Mouse (Mus musculus) neutrophil, adult 5-6 weeks (primary cell): ENCODE results near the gene Phospho1. TPM values are rescaled to one million over a fixed set of nuclear protein-coding genes. Genes with fewer than 3 reads are reported as not detected.

ENCODE experiments used
- ATAC-seq: fragments of 151-379, 151-347 bp; 2 replicates; pipeline ENCODE4 v1.8.0; 2017; ENCODE audit warnings: mild to moderate bottlenecking, moderate TSS enrichment; ENCODE audit not compliant: insufficient number of reproducible peaks, poor library complexity, low FRiP score, severe bottlenecking; ENCODE audit errors: extremely low read depth
- total RNA-seq: library from RNA; stranded (forward); fragments of 200-1000 nt; gene quantifications from 2 replicates; pipeline ENCODE4 v1.2.3, GENCODE M21; 2017

Phospho1 gene
- total RNA-seq, 1 experiment from 2014 or later, result 23.4 TPM

DNA sequence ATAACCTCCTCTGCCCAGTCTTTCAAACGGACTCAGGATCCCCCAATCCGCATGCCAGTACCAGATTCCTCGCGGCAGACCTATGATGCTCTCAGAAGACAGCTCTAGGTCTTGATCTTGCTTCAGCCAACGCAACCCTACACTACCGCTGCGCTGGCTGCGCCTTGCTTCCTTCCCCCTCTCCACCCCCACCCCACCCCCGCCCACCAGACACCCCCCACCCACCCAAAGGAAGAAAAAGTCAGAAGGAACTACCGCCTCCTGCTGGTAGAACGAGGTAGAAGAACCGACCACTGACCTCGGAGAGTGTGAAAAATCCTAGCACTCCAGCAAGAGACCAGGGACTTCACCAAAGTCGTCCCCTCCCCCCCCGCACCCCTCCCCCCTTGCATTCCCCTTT is 7.3 kb downstream of the Phospho1 start:
- ATAC-seq, result no peak

DNA sequence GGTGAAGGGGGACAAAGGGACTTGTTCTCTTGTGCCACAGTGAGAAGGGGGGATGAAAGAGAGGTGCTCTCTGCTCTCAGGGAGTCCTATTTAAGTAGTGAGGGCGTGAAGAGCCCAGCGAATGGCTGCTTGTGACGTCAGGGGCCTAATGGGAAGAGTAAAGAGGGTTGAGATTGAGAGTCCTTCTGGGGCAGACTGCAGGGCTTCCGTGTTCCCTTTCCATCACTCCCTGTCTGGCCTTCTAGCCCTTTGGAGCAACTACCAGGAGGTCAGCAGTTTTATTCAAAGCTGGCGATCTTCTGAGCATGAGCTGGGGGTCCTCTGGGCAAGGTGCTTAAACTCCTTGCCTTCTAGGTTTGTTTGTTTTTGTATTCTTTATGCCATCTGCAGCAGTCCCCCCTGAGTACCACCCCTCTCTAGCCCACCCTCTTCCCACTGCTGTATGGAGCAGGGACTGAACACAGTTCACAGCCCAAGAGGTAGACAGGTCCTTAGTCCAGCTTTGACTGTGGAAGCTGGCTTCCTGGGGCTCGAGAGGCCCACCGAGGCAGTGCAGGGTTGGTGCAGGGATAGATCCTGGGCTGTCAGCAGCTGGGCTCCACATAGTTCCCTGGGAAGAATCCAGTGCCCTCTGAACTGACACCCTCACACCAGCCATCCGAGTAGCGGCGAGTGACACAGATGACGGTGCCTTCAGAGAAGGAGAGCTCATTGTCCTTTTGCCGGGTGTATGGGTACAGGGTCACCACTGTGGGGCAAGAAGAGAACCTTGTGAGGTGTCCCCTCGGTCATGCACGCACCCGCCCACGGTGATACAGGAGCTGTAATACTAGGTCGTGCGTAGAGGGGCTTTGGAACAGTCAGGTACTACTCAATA is 8.1 kb downstream of the Phospho1 start:
- no peak for ATAC-seq

DNA sequence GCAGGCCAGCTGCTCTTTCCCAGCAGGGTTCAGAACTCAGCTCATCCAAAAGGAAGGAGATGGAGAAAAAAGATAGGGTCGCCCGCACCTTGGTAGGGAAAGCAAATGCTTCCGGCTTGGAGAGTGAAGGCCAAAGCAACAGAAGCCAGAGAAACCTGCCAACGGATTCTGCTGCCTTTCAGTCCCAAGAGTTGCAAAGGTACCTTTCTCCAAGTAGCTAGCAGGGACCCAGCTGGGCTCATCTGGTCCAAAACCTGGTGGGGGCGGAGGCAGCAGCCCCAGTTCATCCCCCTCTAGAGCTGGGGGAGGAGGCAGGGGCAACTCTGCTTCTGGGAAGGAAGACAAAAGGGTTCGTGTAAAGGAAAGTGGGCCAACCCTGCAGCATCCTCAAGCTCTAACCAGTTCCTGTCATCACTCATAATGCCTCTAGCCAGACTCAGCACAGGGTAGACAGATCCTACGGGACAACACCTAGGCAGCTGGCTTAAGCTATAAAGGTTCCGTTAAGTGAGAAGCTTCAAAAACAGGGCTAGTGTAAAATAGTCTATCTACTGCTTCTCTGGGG is 8.8 kb downstream of the Phospho1 start:
- ATAC-seq, result no peak

DNA sequence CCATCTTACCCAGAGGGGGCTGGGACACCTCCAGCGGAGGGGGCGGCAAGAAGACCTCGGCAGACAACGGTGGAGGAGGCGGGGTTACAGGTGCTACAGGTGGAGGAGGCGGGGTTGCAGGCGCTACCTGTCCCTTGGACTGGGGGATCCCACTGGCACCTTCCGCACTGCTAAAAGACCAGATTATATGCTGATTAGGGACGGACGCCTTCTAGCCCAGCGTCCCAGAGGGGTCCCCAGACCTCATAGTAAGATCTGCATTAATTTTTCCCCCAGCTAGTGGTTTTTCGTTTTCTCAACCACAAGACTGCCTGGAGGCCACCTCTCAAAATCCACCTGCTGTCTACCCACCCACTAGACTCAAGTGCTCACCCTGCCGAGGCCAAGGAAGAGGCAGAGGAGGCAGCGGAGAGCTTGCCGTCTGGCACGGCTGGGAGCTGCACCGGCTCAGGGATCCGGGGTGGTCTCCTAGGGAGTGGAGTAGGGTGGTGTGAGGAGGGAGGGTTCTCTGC is 9.4 kb downstream of the Phospho1 start:
- ATAC-seq, result no peak

DNA sequence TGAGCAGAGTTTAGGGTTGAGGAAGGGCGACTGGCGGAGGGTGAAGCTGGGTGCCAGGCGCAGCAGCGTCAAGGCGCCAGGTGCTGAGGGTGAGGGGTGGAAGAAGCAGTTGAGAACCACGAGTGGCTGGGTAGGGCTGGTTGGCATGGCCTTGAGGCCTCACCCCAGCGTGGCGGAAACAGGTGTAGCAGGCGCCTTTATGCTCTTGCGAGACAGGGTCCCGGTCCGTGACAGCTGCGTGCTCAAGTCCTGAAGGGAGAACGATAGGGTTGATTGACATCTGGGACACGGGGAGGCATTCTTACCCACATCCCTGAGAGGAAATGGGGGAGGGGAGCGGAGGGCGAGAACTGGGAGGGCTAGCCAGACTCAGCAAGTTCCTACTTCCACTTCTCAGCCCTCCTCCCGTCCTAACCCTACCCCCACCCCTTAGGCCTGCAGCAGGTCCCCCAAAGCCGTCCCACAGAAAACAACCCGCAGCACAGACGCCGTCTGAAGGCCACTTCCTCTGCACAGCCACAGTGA is 9.9 kb downstream of the Phospho1 start:
- peak; percentile 53 for ATAC-seq

DNA sequence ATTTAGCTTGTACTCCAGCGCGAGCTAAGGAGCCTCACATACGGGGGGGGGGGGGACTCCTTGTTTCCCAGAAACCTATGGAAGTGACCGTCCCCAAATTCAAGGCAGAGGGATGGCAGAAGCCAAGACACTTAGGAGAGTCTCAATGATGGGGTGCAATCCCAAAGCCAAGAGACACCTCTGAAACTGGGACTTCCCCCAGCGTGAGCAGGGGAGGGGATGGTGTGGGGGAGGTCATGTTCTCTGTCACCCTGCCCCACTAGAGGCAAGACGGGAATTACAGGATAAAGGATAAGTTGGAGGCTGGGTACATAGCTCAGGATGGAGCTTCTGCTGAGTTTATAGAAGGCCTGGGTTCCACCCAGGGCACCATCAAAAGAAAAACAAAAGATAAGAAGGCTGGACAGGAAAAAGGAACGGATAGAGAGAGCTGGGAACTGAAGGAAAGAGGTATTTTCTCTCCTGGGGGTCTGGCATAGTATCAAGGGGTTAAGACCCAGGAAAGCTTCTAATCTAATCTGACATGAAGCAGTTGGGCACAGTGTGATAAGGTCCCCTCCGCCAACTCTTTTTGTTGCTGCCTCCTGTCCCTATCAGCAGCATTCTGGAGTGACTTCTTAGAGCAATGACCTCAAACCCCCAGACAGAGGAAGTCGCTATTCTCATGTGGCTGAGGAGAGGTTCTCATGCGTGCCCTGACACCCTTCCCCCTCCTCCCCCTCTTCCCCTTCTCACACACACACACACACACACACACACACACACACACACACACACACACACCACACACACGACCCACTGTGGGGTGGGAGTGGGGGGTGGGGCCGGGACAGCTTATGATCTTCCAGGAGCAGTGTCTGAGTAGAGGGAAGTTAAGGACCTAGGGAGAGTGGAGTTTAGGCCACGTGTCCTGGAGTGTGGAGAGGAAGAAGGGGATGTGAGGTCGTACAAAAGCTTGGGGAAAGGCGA is 10.7 kb downstream of the Phospho1 start:
- peak; percentile 53 for ATAC-seq

DNA sequence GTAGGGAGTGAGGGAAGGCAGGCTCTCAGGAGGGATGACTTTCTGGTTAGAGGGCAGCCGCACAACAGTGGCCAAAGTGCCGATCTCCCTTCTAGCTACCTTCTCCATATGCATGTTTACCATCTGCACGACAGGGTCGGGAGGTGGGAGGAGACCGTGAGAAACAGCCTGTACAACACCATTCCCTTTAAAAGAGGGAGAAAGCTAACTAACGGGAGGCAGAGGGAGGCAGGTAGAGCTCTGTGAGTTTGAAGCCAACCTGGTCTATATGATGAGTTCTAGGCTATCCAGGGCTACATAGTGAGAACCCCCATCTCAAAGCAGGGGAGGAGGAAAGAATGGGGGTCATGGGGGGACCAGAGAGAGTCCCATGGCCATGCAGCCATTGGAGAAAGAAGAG is 11.5 kb downstream of the Phospho1 start:
- no peak for ATAC-seq

DNA sequence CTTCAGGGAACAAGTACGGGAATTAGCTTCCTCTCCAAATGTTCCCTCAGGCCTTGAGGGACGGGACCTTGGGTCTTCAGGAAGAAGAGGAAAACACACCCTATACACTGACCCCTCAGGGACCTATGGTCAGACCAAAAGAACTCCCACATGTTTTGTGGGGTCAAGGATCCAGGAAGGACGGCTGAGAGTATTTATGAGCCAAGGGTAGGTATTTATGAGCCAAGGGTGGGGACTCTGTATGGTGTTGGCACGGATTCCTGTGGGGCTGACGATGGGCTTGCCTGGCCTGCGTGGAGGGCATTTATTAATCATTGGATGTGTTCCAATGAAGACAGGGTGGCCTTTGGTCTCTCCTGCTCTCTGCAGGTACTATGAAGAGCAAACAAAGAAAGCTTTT is 12.1 kb downstream of the Phospho1 start:
- no peak for ATAC-seq

DNA sequence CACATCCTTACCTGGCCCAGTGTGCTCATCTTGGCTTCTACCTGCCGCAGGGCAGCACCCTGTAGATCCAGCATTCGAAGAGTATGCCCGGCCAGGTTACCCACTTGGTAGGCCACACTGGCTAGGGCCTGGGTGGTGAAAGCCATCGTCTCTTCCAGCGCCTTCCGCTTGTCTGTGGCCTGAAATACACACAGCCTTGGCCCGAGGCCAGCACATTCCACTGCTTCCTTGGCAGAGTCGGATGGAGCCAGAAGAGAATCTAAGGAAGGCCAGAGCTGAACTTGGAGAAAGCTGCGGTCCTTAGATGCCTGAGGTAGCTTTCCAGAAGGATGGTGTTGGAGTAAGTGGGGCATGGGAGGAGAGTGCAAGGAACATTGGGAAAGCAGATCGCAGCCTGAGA is 12.8 kb downstream of the Phospho1 start, which contains the start of gene Gngt2:
TSS of gene Gngt2 (plus strand) at position 158 of the 400 bp plus-strand sequence.
- ATAC-seq, result no peak

DNA sequence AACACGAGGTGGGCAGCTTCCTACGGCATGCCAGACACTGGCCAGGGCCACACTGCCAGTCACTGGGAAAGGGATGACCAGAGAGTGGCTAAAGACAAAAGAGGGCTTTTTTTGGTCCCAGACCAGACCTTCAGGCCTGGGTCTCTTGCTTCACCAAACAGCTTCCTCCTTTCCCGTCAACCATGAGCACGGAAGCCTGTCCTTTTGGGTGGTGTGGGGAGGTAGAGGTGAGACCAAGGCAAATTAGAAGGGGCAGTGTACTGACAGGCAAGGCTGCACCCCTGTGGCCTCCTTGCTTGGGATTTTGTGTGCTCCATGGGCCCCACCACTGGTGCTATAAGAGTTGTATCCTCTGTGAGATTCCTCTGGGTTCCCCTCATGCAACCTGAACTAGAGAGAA is 14.3 kb downstream of the Phospho1 start:
- no peak for ATAC-seq

DNA sequence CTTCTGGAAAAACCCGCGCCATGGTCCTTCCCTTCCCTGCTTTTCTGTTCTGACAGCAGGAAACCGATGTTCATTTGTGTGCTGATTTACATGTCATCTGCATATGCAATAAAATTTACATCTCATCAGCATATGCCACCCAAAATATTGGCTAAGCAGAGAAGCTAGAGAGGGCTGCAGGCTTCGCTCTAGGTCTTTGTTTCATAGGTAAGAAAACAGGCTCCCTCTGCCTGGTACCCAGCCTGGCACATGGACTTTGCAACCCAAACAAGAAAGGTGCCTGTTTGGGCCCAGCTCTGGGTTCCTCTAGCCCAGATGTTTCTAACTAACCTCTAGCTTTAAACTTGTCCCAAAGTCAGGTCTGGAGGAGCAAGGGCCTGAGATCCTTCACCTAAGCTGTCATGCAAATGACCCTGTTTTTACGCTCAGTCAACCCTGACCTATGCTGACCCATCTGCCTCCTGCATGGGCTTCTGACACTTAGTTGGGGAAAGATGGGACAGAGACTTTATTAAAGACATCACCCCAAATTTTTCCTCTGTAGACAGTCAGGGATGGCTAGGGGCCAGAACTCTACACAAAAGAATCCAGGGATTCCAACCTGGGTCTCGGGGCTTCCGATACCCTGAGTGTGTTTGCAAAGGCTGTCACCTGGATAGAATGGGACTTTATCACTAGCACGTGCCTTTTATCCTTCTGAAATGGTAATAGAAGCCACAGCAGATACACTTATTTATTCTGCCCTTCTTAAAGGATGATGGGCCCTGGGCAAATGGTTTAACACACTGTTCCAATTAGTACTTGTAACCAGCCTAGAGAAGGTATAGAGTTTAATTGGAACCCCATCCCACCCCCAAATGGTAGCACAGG is 14.9 kb downstream of the Phospho1 start:
- ATAC-seq, result no peak

DNA sequence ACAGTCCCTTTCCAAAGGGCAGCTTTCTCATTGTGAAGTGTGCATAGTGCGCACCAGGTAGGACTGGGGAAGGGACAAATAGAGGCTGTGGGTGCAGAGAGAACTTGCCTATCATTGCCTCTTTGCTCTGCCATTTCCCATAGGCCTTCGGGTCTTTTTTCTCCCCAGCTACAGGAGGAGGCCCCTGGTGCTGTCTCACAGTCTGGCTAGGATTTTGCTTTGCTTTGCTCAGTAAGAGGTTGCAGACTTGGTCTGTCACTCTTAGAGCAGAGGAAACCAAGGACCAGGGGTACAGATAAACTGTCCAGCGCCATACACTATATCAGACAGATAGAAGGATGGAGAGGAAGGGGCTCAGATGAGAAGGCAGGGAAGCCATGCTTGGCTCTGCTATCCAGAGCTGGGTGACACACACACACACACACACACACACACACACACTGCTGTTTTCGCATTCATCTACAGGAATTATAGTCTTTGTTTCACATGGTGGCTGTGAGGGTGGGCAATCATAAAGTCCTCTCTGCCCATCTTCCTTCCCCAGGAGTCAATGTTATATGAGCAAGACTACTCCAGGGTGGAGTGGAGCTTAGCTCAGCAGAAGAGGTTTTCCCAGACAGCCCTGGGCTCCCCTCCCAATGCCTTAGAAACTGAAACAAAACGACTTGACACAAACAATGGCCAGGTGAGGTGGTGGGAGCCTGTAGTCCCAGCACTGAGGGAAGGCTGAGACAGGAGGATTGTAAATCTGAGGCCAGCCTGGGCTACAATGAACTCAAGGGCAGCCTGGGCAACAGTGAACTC is 16.6 kb downstream of the Phospho1 start:
- ATAC-seq, result no peak

DNA sequence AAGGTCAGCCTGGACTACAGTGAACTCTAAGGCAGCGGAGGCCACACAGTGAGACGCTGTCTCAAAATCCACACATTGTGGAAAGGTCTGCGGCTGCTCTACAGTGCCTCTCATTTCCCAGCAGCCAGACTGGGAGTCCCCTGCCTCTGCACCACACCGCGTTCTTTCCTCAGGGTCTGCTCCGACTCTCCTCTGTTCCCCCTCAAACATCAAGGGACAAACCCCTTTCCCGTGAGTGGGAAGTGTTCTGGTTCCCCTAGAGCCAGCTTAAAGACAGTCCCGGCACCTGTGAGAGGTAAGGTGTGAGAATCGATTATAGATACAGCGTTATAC is 17.2 kb downstream of the Phospho1 start:
- ATAC-seq, result no peak

DNA sequence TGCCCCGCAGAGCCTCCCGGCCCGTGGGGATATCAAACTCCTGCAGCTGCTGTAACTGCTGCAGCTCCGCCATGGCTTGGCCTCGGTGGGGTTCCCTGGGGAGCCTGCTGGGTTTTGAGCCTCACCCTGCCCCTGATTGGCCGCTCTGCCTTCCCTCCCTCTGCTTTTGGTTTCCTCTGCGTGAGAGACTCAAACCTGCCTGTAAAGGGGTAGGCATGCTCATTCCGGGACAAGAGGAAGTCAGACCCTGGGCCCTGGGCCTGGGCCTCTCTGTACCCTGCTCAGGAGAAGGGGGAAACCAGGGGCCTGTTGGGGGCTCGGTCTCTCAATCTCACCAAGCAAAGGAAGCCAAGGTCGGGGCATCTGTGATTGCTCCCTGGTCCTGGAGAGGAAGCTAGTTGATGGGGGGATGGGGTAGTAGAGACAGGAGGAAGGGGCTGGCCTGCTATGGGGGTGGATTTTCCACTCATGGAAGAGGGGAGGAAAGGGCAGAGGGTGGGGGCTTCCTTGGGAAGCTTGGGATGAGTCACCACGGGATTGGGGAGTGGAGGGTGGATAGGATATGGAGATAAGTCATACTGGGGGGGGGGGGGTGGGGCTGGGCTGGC is 17.9 kb downstream of the Phospho1 start, which contains the start of gene Abi3:
TSS of gene Abi3 (minus strand) at position 403 of the 608 bp plus-strand sequence.
- ATAC-seq, result peak; percentile 81

DNA sequence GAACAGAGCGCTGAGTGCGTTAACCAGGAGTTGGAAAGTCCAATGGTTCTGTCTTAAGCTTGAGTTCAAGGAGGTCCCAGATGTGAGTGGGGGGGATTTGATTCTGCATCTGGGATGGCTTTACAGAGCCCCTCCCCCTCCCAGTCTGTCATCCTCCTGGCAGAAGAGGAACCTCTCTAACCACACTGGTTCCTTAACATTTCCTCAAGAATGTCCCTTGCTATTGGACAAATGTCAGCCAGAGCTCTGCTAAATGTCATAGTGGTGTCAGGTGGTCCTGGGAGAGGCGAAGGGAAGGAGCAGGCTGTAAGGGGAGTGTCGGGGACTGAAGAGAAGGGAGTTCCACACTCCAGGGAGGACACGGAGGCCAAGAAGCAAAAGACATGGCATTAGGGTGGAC is 18.7 kb downstream of the Phospho1 start:
- no peak for ATAC-seq

DNA sequence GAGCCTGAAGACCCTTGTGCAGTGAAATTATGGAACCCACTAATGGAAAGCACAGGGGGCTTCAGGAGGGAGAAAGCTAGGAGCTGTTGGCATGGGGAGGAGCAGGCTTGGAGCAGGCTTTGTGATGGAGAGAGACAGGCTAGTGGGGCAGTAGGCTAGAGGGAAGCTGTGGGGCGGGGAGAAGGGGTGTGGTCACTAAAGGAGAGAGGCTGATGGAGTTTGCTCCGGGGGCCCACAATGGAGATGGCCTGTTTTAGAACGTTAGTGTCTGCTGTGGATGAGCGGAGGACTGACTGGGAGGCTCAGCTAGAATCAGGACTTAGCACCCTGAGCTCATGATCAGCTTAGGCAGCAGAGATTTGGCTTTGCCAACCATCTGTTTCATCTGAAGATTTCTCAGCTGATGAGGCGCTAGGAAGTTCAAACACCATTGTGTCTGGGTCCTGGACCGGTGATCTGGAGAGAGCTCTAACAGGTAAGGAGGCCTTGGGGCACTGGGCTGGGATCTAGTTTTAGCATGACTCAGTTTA is 19.2 kb downstream of the Phospho1 start:
- ATAC-seq, result no peak

DNA sequence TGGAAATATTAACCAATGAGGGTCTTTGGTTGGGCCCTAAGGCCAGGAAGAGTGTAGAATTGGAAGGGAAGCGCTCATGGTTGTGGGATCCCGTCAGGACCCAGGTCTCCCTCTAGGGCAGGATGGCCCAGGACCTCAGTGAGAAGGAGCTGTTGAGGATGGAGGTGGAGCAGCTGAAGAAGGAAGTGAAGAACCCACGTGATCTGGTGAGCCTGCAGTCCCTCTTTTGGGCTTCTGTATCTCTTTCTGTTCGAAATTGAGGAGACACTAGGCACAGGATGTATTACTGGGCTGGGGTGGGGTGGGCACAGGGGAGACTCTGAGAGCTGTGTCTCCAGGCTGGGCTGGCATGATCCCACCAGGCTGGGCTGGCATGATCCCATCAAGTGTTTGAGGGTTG is 20.6 kb downstream of the Phospho1 start:
- ATAC-seq, result peak; percentile 28; the same call in 1 of the 2 replicates
